Mouse (Mus musculus) hindbrain, embryonic 15.5 days (tissue): Measurements from ENCODE around the gene Cyb5r3. TPM values are rescaled to one million over a fixed set of nuclear protein-coding genes. Genes with fewer than 3 reads are reported as not detected.
"Not testable (repeated sequence)": the region's sequence is repeated elsewhere in the genome, so short reads cannot be mapped to it uniquely, and the experiment has no call there.

Source experiments
- ATAC-seq: fragments of 200-750 bp; cut with Nextera tagmentation; 2 replicates; pipeline ENCODE4 v1.8.0; 2017; ENCODE audit warnings: low read depth, moderate number of reproducible peaks, moderate TSS enrichment; ENCODE audit not compliant: low FRiP score
- H3K27ac ChIP-seq: fragments of 300-500 bp; sonication (generic); replicated peaks from 2 replicates; pipeline ENCODE4 v1.5.1; 2015; ENCODE audit warnings: mild to moderate bottlenecking, inconsistent platforms
- H3K27me3 ChIP-seq: fragments of 300-500 bp; sonication (generic); 2 replicates; pipeline ENCODE4 v1.6.1; 2015; ENCODE audit warnings: control low read depth, inconsistent platforms
- H3K36me3 ChIP-seq: fragments of 300-500 bp; sonication (generic); 2 replicates; pipeline ENCODE4 v1.6.1; 2015; ENCODE audit warnings: control low read depth, inconsistent platforms
- H3K4me1 ChIP-seq: fragments of 300-500 bp; sonication (generic); replicated peaks from 2 replicates; pipeline ENCODE4 v1.6.1; 2015; ENCODE audit warnings: control low read depth, inconsistent platforms
- H3K4me2 ChIP-seq: fragments of 300-500 bp; sonication (generic); 2 replicates; pipeline ENCODE4 v1.6.1; 2015; ENCODE audit warnings: moderate library complexity, mild to moderate bottlenecking, inconsistent platforms
- H3K4me3 ChIP-seq: fragments of 300-500 bp; sonication (generic); 2 replicates; pipeline ENCODE4 v1.5.1; 2015; ENCODE audit warnings: mild to moderate bottlenecking, inconsistent platforms
- H3K9ac ChIP-seq: fragments of 300-500 bp; sonication (generic); 2 replicates; pipeline ENCODE4 v1.6.1; 2015; ENCODE audit warnings: inconsistent platforms
- H3K9me3 ChIP-seq: fragments of 300-500 bp; sonication (generic); 2 replicates; pipeline ENCODE4 v1.6.1; 2016; ENCODE audit warnings: control low read depth, inconsistent platforms
- WGBS: fragments of 180-500 bp; shearing (Covaris S2); methylation state at CpG from one replicate; pipeline ENCODE4 v1.1.7; 2015; 5-methylcytosine and 5-hydroxymethylcytosine counted together
- polyA plus RNA-seq: library from polyadenylated mRNA; unstranded; fragments of >200 nt; fragmentation: Nextera tagmentation; extraction: Ambion mirVana; gene quantifications from 2 replicates; pipeline ENCODE4 v1.2.1, GENCODE M21; 2015

Gene Cyb5r3
- polyA plus RNA-seq, 1 experiment from 2014 or later = 144 TPM

DNA sequence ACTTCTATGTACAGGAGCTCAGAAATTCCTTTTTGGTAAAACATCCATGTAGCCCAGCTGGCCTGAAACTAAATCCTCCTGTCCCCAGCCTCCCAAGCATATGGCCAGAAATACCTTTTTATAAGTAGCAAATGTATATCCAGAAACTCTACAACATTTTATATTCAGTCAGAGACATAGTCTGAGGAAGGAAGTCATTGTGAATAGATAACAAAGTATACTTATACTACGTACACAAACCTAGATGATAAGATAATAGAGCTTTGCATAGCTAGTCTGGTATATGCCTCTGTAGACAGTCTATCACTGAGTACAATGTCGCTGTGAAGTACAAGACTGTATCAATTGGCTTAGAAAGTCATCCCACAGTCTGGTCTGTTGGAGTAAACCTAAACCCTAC is 36.7 kb downstream of the Cyb5r3 start:
- WGBS = 95% methylated on average over 2 of the region's 2 CpGs
- no peak for ATAC-seq
- Histone ChIP-seq H3K4me1 (no peaks in the 10 kb centered on the region), H3K4me3 (no peak overlapping the region), H3K9ac (no peak overlapping the region), H3K27me3 (no peaks in the 10 kb centered on the region), H3K9me3 (no peaks in the 10 kb centered on the region), H3K36me3 (peaks cover 64% of the 10 kb centered on the region), H3K4me2 (no peak overlapping the region), H3K27ac (no peak overlapping the region)

- 73% methylated on average over 6 of the region's 6 CpGs for WGBS
- H3K27me3 ChIP-seq = no peaks in the 10 kb centered on the region
- peaks cover 74% of the 10 kb centered on the region for H3K36me3 ChIP-seq
- H3K4me3 ChIP-seq = no peak overlapping the region
- H3K9me3 ChIP-seq = no peaks in the 10 kb centered on the region
- H3K27ac ChIP-seq = no peak overlapping the region
- no peak overlapping the region for H3K9ac ChIP-seq
- H3K4me2 ChIP-seq = no peak overlapping the region
- ATAC-seq = no peak
- H3K4me1 ChIP-seq = no peaks in the 10 kb centered on the region
Observed at GRCm38 (mm10) chr15:83134671-83135070, 37.7 kb downstream of the Cyb5r3 start.

DNA sequence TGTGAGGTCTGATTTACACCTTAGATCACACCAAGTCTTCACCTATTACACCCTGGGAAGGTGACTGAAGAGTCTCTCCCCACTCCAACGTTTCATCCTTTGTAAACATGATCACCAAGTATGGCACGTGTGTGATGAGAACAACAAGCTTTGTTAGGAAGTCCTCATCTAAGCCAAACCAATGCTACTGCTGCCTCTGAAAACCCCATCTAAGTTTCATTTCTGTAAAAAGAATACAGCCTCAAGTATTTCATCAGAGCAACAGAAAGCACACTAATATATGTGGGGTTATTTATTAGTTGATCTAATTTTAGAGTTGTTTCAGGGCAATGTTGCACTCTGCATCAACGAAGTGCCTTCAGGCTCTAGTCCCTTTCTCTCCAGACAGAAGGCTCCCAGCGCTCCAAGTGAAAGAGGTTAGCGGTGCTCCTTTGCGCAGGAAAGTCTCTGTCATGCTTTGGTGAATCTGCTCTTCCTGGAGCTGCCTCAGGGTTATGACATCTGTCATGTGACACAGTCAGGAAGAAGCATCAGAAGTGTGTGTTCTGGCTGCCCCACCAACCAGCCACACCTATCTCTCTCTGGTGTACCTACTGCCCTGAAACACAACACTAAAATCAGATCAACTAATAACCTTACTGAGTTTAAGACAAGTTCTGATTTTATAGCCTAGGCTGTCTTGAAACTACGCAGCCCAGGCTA is 42.7 kb downstream of the Cyb5r3 start:
- ATAC-seq = no peak
- H3K4me3 ChIP-seq = no peak overlapping the region
- no peak overlapping the region for H3K9ac ChIP-seq
- no peak overlapping the region for H3K4me2 ChIP-seq
- no peaks in the 10 kb centered on the region for H3K27me3 ChIP-seq
- no peaks in the 10 kb centered on the region for H3K4me1 ChIP-seq
- WGBS = 90% methylated on average over 7 of the region's 7 CpGs
- H3K27ac ChIP-seq = no peak overlapping the region
- no peaks in the 10 kb centered on the region for H3K9me3 ChIP-seq
- peaks cover 87% of the 10 kb centered on the region for H3K36me3 ChIP-seq

- not testable (repeated sequence) for H3K27ac ChIP-seq, H3K9ac ChIP-seq, H3K4me1 ChIP-seq, H3K4me2 ChIP-seq, H3K27me3 ChIP-seq, ATAC-seq, H3K4me3 ChIP-seq, H3K9me3 ChIP-seq
- 49% methylated on average over 3 of the region's 3 CpGs for WGBS
- peaks cover 62% of the 10 kb centered on the region for H3K36me3 ChIP-seq
Observed at GRCm38 (mm10) chr15:83127037-83127436, 45.4 kb downstream of the Cyb5r3 start.

GRCm38 (mm10) chr15:83126582-83126981 is 45.8 kb downstream of the Cyb5r3 start:
- H3K36me3 ChIP-seq = peaks cover 58% of the 10 kb centered on the region
- no peaks in the 10 kb centered on the region for H3K9me3 ChIP-seq
- no peak overlapping the region for H3K27ac ChIP-seq
- WGBS = 77% methylated on average over 9 of the region's 9 CpGs
- no peaks in the 10 kb centered on the region for H3K27me3 ChIP-seq
- ATAC-seq = no peak
- no peak overlapping the region for H3K9ac ChIP-seq
- H3K4me2 ChIP-seq = no peak overlapping the region
- H3K4me1 ChIP-seq = peaks cover 3% of the 10 kb centered on the region
- no peak overlapping the region for H3K4me3 ChIP-seq

- Histone ChIP-seq H3K4me3 (no peak overlapping the region), H3K4me2 (no peak overlapping the region), H3K4me1 (peaks cover 12% of the 10 kb centered on the region), H3K27ac (no peak overlapping the region), H3K27me3 (no peaks in the 10 kb centered on the region), H3K9ac (no peak overlapping the region), H3K36me3 (peaks cover 39% of the 10 kb centered on the region), H3K9me3 (no peaks in the 10 kb centered on the region)
- no peak for ATAC-seq
- 76% methylated on average over 5 of the region's 5 CpGs for WGBS
Observed at GRCm38 (mm10) chr15:83124625-83125024, 47.8 kb downstream of the Cyb5r3 start.

GRCm38 (mm10) chr15:83122566-83123145 is 49.7 kb downstream of the Cyb5r3 start, which contains the start of gene Rrp7a:
Gene Rrp7a (minus strand): TSS chr15:83122801.
- ATAC-seq = peak; percentile 89
- H3K4me3 ChIP-seq = peak within 1 kb of the TSS; percentile 98
- peak within 1 kb of the TSS; percentile 91 for H3K27ac ChIP-seq
- H3K27me3 ChIP-seq = no peaks in the 10 kb centered on the region
- WGBS = 9% methylated on average over 30 of the region's 32 CpGs
- peaks cover 17% of the 10 kb centered on the region for H3K4me1 ChIP-seq
- peak within 1 kb of the TSS; percentile 79 for H3K9ac ChIP-seq
- H3K9me3 ChIP-seq = no peaks in the 10 kb centered on the region
- peaks cover 28% of the 10 kb centered on the region for H3K36me3 ChIP-seq
- peak within 1 kb of the TSS; percentile 79 for H3K4me2 ChIP-seq

DNA sequence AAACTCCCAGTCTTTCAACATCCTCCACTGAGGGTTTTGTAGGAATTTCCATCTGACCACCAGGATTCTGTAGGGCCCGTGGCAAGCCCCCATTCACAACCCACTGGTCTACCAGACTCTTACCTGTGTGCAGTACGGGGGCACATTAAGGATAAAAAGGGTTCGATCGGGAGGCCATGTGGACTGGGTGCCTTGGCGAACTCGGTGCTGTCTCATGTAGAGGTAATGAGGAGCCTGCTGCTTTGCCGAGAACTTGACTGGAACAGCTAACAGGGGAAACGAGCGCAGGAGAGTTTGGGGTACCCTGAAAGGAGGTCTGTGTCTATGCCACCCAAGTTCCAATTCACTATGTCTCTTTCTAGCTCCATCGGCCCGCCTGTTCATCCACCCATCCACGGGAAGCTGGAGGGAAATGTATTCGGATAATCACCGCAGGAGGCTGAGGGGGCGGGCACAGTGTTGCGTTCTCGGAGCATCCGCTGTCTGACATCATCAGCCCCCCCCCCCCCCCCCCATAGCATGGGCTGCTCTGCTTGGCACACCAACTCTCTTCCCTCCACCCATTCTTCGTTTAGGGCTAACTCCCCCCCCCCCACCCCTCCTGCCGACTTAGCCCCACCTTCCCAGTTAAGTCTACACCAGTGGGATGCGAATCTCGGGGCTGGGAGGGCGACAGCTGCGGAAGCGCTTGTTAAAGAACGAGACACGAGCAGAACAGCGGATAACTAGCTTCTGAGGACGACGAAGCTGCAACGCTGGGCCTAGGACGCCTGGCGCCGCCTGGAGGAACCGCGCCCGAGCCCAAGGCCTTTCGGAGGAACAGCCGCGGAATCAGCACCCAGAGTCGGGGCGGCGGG is 50.5 kb downstream of the Cyb5r3 start:
- peaks cover 17% of the 10 kb centered on the region for H3K4me1 ChIP-seq
- H3K4me2 ChIP-seq = peak overlapping the region; percentile 79
- 2% methylated on average over 39 of the region's 43 CpGs for WGBS
- peaks cover 28% of the 10 kb centered on the region for H3K36me3 ChIP-seq
- peak overlapping the region; percentile 98 for H3K4me3 ChIP-seq
- H3K27me3 ChIP-seq = no peaks in the 10 kb centered on the region
- peak overlapping the region; percentile 91 for H3K27ac ChIP-seq
- peak; percentile 43 for ATAC-seq
- H3K9ac ChIP-seq = peak overlapping the region; percentile 79
- H3K9me3 ChIP-seq = no peaks in the 10 kb centered on the region

GRCm38 (mm10) chr15:83118360-83118759 is 54.0 kb downstream of the Cyb5r3 start:
- WGBS = 60% methylated on average over 7 of the region's 7 CpGs
- Histone ChIP-seq H3K4me2 (no peak overlapping the region), H3K36me3 (peaks cover 19% of the 10 kb centered on the region; the same call in 1 of the 2 replicates), H3K9me3 (no peaks in the 10 kb centered on the region), H3K4me3 (no peak overlapping the region), H3K27me3 (no peaks in the 10 kb centered on the region), H3K4me1 (peaks cover 28% of the 10 kb centered on the region), H3K9ac (no peak overlapping the region), H3K27ac (no peak overlapping the region)
- ATAC-seq = no peak

DNA sequence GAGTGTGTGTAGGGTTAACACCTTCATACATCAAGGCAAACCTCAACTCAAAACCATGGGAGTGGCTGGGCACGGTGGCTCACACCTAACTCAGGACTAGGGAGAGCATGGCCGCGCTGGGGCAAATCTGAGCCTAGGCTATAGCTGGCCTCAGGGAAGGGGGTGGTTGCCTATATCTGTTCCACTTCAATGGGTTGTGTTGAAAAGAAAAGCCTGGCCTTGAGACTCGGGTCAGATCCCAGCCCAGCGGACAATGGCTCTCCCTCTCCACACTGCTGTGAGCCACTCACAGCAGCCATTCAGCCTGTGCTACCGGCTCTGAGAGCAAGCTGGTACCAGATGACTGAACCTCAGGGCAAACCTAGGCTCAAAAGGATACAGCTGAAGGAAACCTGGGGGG is 57.3 kb downstream of the Cyb5r3 start:
- H3K4me1 ChIP-seq = peaks cover 30% of the 10 kb centered on the region
- no peaks in the 10 kb centered on the region for H3K9me3 ChIP-seq
- no peak overlapping the region for H3K4me2 ChIP-seq
- no peak overlapping the region for H3K4me3 ChIP-seq
- no peak for ATAC-seq
- no peak overlapping the region for H3K27ac ChIP-seq
- H3K36me3 ChIP-seq = peaks cover 19% of the 10 kb centered on the region; the same call in 1 of the 2 replicates
- no peak overlapping the region for H3K9ac ChIP-seq
- no peaks in the 10 kb centered on the region for H3K27me3 ChIP-seq
- 34% methylated on average over 6 of the region's 6 CpGs for WGBS

GRCm38 (mm10) chr15:83114106-83114505 is 58.3 kb downstream of the Cyb5r3 start:
- Histone ChIP-seq H3K27me3 (no peaks in the 10 kb centered on the region), H3K9ac (no peak overlapping the region), H3K27ac (no peak overlapping the region), H3K4me1 (peaks cover 30% of the 10 kb centered on the region), H3K4me3 (no peak overlapping the region), H3K36me3 (peaks cover 15% of the 10 kb centered on the region; the same call in 1 of the 2 replicates), H3K9me3 (no peaks in the 10 kb centered on the region), H3K4me2 (no peak overlapping the region)
- WGBS = 49% methylated on average over 9 of the region's 9 CpGs
- peak; percentile 4; the same call in 1 of the 2 replicates for ATAC-seq

DNA sequence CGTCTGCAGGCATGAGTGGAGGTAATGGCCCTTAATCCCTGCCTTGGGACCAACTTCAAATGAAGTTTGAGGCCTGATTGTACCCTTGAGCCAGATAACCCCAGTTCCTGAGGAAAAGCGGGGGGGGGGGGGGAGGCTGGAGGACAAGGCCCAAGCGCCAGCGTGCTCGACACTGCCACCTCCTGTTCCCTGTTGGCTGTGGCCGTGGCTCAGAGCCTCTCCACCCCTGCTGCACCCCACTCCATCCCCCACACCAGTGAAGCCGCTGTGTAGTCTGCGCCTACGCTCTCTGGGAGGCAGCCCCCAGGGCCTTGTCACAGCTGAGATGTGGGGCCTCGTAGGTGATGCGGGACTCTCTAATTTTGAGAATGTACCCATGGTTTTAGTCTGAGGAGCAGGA is 59.5 kb downstream of the Cyb5r3 start:
- Histone ChIP-seq H3K9ac (no peak overlapping the region), H3K4me3 (no peak overlapping the region), H3K36me3 (peaks cover 11% of the 10 kb centered on the region; the same call in 1 of the 2 replicates), H3K4me1 (peaks cover 25% of the 10 kb centered on the region), H3K27me3 (no peaks in the 10 kb centered on the region), H3K27ac (no peak overlapping the region), H3K9me3 (no peaks in the 10 kb centered on the region), H3K4me2 (no peak overlapping the region)
- ATAC-seq = peak; percentile 52; the same call in 1 of the 2 replicates
- 9% methylated on average over 11 of the region's 11 CpGs for WGBS
